Mouse (Mus musculus): Measurements from ENCODE around the gene Wdr53. TPM values are rescaled to one million over a fixed set of nuclear protein-coding genes. Genes with fewer than 3 reads are reported as not detected.
"Not testable (repeated sequence)": the region's sequence is repeated elsewhere in the genome, so short reads cannot be mapped to it uniquely, and the experiment has no call there.

The Wdr53 gene
- polyA plus RNA-seq, 1 experiment from 2014 or later = 16.3 TPM

GRCm38 (mm10) chr16:32239428-32240312, 7.4 kb upstream of the Wdr53 start:
- Histone ChIP-seq H3K4me2 (replicated peaks) (no peak overlapping the region), H3K27ac (no peak overlapping the region), H3K9ac (no peak overlapping the region), H3K9me3 (no peaks in the 10 kb centered on the region), H3K4me3 (no peak overlapping the region), H3K4me1 (peaks cover under 1% of the 10 kb centered on the region), H3K36me3 (peaks cover 17% of the 10 kb centered on the region), H3K27me3 (replicated peaks) (no peaks in the 10 kb centered on the region)
- 90% methylated on average over 2 of the region's 2 CpGs for WGBS
- no peak for ATAC-seq (ENCODE audit: low FRiP score, low read depth)

GRCm38 (mm10) chr16:32243901-32244300, 3.1 kb upstream of the Wdr53 start:
- Histone ChIP-seq H3K9ac (no peak overlapping the region), H3K4me1 (peaks cover 19% of the 10 kb centered on the region), H3K9me3 (no peaks in the 10 kb centered on the region), H3K27me3 (replicated peaks) (no peaks in the 10 kb centered on the region), H3K4me2 (replicated peaks) (no peak overlapping the region; the same call in 1 of the 2 replicates), H3K4me3 (no peak overlapping the region), H3K27ac (no peak overlapping the region), H3K36me3 (no peaks in the 10 kb centered on the region)
- no peak for ATAC-seq (ENCODE audit: low FRiP score, low read depth)
- WGBS = 92% methylated on average over 3 of the region's 3 CpGs

GRCm38 (mm10) chr16:32246351-32246791, 656 bp upstream of the Wdr53 start:
- under 1% methylated on average over 41 of the region's 41 CpGs for WGBS

GRCm38 (mm10) chr16:32264225-32264624, 17.2 kb downstream of the Wdr53 start:
- not testable (repeated sequence) for H3K4me3 ChIP-seq; H3K27ac ChIP-seq; H3K36me3 ChIP-seq; H3K9ac ChIP-seq; H3K9me3 ChIP-seq; H3K4me2 ChIP-seq (replicated peaks); H3K27me3 ChIP-seq (replicated peaks); ATAC-seq (ENCODE audit: low FRiP score, low read depth); H3K4me1 ChIP-seq
- 86% methylated on average over 2 of the region's 2 CpGs for WGBS

More at GRCm38 (mm10) chr16:32246351-32246791, 656 bp upstream of the Wdr53 start:
- Histone ChIP-seq H3K4me2 (replicated peaks) (peak overlapping the region; percentile 69), H3K9ac (peak overlapping the region; percentile 83), H3K9me3 (no peaks in the 10 kb centered on the region), H3K27me3 (replicated peaks) (no peaks in the 10 kb centered on the region), H3K4me1 (peaks cover 19% of the 10 kb centered on the region), H3K4me3 (peak overlapping the region; percentile 88), H3K36me3 (no peaks in the 10 kb centered on the region), H3K27ac (peak overlapping the region; percentile 83)
- ATAC-seq (ENCODE audit: low FRiP score, low read depth) = no peak; the same call in none of the 2 replicates

- H3K4me2 ChIP-seq (replicated peaks) = no peak within 1 kb of the TSS
- WGBS = 86% methylated on average over 11 of the region's 11 CpGs
- H3K27me3 ChIP-seq (replicated peaks) = no peaks in the 10 kb centered on the region
- no peaks in the 10 kb centered on the region for H3K4me1 ChIP-seq
- no peaks in the 10 kb centered on the region for H3K9me3 ChIP-seq
- H3K27ac ChIP-seq = no peak within 1 kb of the TSS
- H3K4me3 ChIP-seq = no peak within 1 kb of the TSS
- H3K36me3 ChIP-seq = no peaks in the 10 kb centered on the region
- no peak within 1 kb of the TSS for H3K9ac ChIP-seq
- ATAC-seq (ENCODE audit: low FRiP score, low read depth) = no peak
Measured at GRCm38 (mm10) chr16:32271291-32271690, 24.3 kb downstream of the Wdr53 start, which contains the start of gene Smco1. TSS of gene Smco1 (plus strand) at chr16:32271468.

GRCm38 (mm10) chr16:32273338-32273737, 26.3 kb downstream of the Wdr53 start:
- Histone ChIP-seq H3K4me3 (no peak overlapping the region), H3K27ac (no peak overlapping the region), H3K9me3 (no peaks in the 10 kb centered on the region), H3K9ac (no peak overlapping the region), H3K4me2 (replicated peaks) (no peak overlapping the region), H3K4me1 (peaks cover 1% of the 10 kb centered on the region), H3K36me3 (no peaks in the 10 kb centered on the region), H3K27me3 (replicated peaks) (no peaks in the 10 kb centered on the region)
- WGBS = 54% methylated on average over 9 of the region's 9 CpGs
- ATAC-seq (ENCODE audit: low FRiP score, low read depth) = no peak

GRCm38 (mm10) chr16:32275041-32275440, 28.0 kb downstream of the Wdr53 start:
- Histone ChIP-seq H3K36me3 (peaks cover 4% of the 10 kb centered on the region; the same call in 1 of the 2 replicates), H3K4me1 (peaks cover 17% of the 10 kb centered on the region), H3K4me2 (replicated peaks) (no peak overlapping the region), H3K27ac (no peak overlapping the region), H3K4me3 (no peak overlapping the region), H3K9me3 (no peaks in the 10 kb centered on the region), H3K9ac (no peak overlapping the region), H3K27me3 (replicated peaks) (no peaks in the 10 kb centered on the region)
- ATAC-seq (ENCODE audit: low FRiP score, low read depth) = no peak
- 89% methylated on average over 6 of the region's 6 CpGs for WGBS

- Histone ChIP-seq H3K27me3 (replicated peaks) (no peaks in the 10 kb centered on the region), H3K27ac (no peak overlapping the region), H3K4me2 (replicated peaks) (no peak overlapping the region), H3K9ac (no peak overlapping the region), H3K4me3 (no peak overlapping the region), H3K36me3 (peaks cover 6% of the 10 kb centered on the region; the same call in 1 of the 2 replicates), H3K4me1 (peaks cover 20% of the 10 kb centered on the region), H3K9me3 (no peaks in the 10 kb centered on the region)
- WGBS = 89% methylated on average over 1 of the region's 1 CpGs
- ATAC-seq (ENCODE audit: low FRiP score, low read depth) = no peak
Measured at GRCm38 (mm10) chr16:32275830-32276229, 28.8 kb downstream of the Wdr53 start.

- H3K9ac ChIP-seq = peak within 1 kb of the TSS; percentile 88
- H3K9me3 ChIP-seq = no peaks in the 10 kb centered on the region
- peak within 1 kb of the TSS; percentile 85 for H3K27ac ChIP-seq
- H3K27me3 ChIP-seq (replicated peaks) = no peaks in the 10 kb centered on the region
- ATAC-seq (ENCODE audit: low FRiP score, low read depth) = peak; percentile 93
- H3K4me2 ChIP-seq (replicated peaks) = peak within 1 kb of the TSS; percentile 76
- WGBS = under 1% methylated on average over 75 of the region's 75 CpGs
- H3K4me3 ChIP-seq = peak within 1 kb of the TSS; percentile 91
- H3K4me1 ChIP-seq = peaks cover 20% of the 10 kb centered on the region
- peaks cover 14% of the 10 kb centered on the region; the same call in 1 of the 2 replicates for H3K36me3 ChIP-seq
Measured at GRCm38 (mm10) chr16:32277308-32278256, 30.6 kb downstream of the Wdr53 start, which contains the start of gene Rnf168. TSS of gene Rnf168 (plus strand) at chr16:32277459.

- H3K27ac ChIP-seq = no peak overlapping the region
- H3K9ac ChIP-seq = peak overlapping the region; percentile 88
- H3K9me3 ChIP-seq = no peaks in the 10 kb centered on the region
- H3K4me3 ChIP-seq = peak overlapping the region; percentile 91
- H3K4me1 ChIP-seq = peaks cover 20% of the 10 kb centered on the region
- ATAC-seq (ENCODE audit: low FRiP score, low read depth) = no peak
- H3K4me2 ChIP-seq (replicated peaks) = peak overlapping the region; percentile 76
- WGBS = 62% methylated on average over 7 of the region's 7 CpGs
- H3K36me3 ChIP-seq = peaks cover 22% of the 10 kb centered on the region
- no peaks in the 10 kb centered on the region for H3K27me3 ChIP-seq (replicated peaks)
Measured at GRCm38 (mm10) chr16:32278396-32278795, 31.4 kb downstream of the Wdr53 start.

- Histone ChIP-seq H3K4me2 (replicated peaks) (peak overlapping the region; percentile 76), H3K9me3 (no peaks in the 10 kb centered on the region), H3K4me1 (peaks cover 20% of the 10 kb centered on the region), H3K27ac (no peak overlapping the region), H3K4me3 (peak overlapping the region; percentile 5; the same call in 1 of the 2 replicates), H3K36me3 (peaks cover 40% of the 10 kb centered on the region), H3K27me3 (replicated peaks) (no peaks in the 10 kb centered on the region), H3K9ac (no peak overlapping the region)
- ATAC-seq (ENCODE audit: low FRiP score, low read depth) = no peak
- WGBS = 94% methylated on average over 8 of the region's 8 CpGs
Measured at GRCm38 (mm10) chr16:32280211-32280610, 33.2 kb downstream of the Wdr53 start.

- no peak overlapping the region for H3K4me3 ChIP-seq
- no peak overlapping the region for H3K9ac ChIP-seq
- ATAC-seq (ENCODE audit: low FRiP score, low read depth) = no peak
- no peaks in the 10 kb centered on the region for H3K27me3 ChIP-seq (replicated peaks)
- peaks cover 59% of the 10 kb centered on the region for H3K36me3 ChIP-seq
- H3K4me2 ChIP-seq (replicated peaks) = no peak overlapping the region
- no peak overlapping the region for H3K27ac ChIP-seq
- H3K4me1 ChIP-seq = peaks cover 20% of the 10 kb centered on the region
- H3K9me3 ChIP-seq = no peaks in the 10 kb centered on the region
Measured at GRCm38 (mm10) chr16:32282608-32283007, 35.6 kb downstream of the Wdr53 start.
